Mouse (Mus musculus): ENCODE measurements around the gene Arhgap45.

GRCm38 (mm10) chr10:80003374-80004232, 12.8 kb upstream of the Arhgap45 start:
- TF ChIP-seq EP300 (optimal IDR thresholded peaks at IDR 0.05) (no peak), CTCF (IDR thresholded peaks at IDR 0.05; ENCODE audit: low read depth) (no peak)

Measured in stomach, postnatal 0 days (tissue).